Mouse (Mus musculus): Measurements from ENCODE around the gene Rarg. TPM values are rescaled to one million over a fixed set of nuclear protein-coding genes. Genes with fewer than 3 reads are reported as not detected.

The Rarg gene
- total RNA-seq (2023): 64.3 TPM

GRCm38 (mm10) chr15:102257202-102258075 lies at the start of gene Rarg:
Rarg (minus strand) TSS chr15:102257517.

GRCm38 (mm10) chr15:102295633-102296367 lies 38.5 kb upstream of the Rarg start, which contains the start of gene Espl1:
Espl1 (plus strand) TSS chr15:102296266.

GRCm38 (mm10) chr15:102279092-102279782 lies 21.9 kb upstream of the Rarg start, which contains the start of gene Mfsd5:
Mfsd5 (plus strand) TSS chr15:102279454.

GRCm38 (mm10) chr15:102270274-102270960 lies 13.1 kb upstream of the Rarg start, which contains the start of gene Gm9918:
Gm9918 (plus strand) TSS chr15:102270563.

GRCm38 (mm10) chr15:102231748-102232147 lies 25.6 kb downstream of the Rarg start, which contains the start of gene Itgb7:
Itgb7 (minus strand) TSS chr15:102231944.

GRCm38 (mm10) chr15:102204674-102205505 lies 52.4 kb downstream of the Rarg start, which contains the start of gene Csad:
Csad (minus strand) TSS chr15:102204724.

GRCm38 (mm10) chr15:102202971-102203834 lies 54.1 kb downstream of the Rarg start, which contains the start of gene Zfp740:
Zfp740 (plus strand) TSS chr15:102203249.

Other genes starting within 250 kb of the Rarg start
- gene Krt18, start 229.3 kb downstream of the Rarg start, total RNA-seq (2023): not detected
- 270 TPM for gene Eif4b, start 183.7 kb downstream of the Rarg start, total RNA-seq (2023)
- 0.73 TPM for gene Tns2, start 157.1 kb downstream of the Rarg start, total RNA-seq (2023)
- gene Spryd3, start 121.3 kb downstream of the Rarg start, total RNA-seq (2023): 29.8 TPM
- gene Igfbp6, start 113.2 kb downstream of the Rarg start, total RNA-seq (2023): not detected
- gene Soat2, start 107.0 kb downstream of the Rarg start, total RNA-seq (2023): 0.67 TPM
- 97.8 TPM for gene Zfp740, start 54.3 kb downstream of the Rarg start, total RNA-seq (2023)
- gene Csad, start 52.8 kb downstream of the Rarg start, total RNA-seq (2023): 22.1 TPM
- gene Itgb7, start 25.6 kb downstream of the Rarg start, total RNA-seq (2023): 752 TPM
- not detected for gene Gm9918, start 13.0 kb upstream of the Rarg start, total RNA-seq (2023)
- gene Mfsd5, start 21.9 kb upstream of the Rarg start, total RNA-seq (2023): 27.1 TPM
- gene Espl1, start 38.7 kb upstream of the Rarg start, total RNA-seq (2023): 2.3 TPM
- gene Pfdn5, start 68.6 kb upstream of the Rarg start, total RNA-seq (2023): 504 TPM
- gene Myg1, start 74.2 kb upstream of the Rarg start, total RNA-seq (2023): 63.5 TPM
- gene Aaas, start 93.3 kb upstream of the Rarg start, total RNA-seq (2023): 59.4 TPM
- not detected for gene Sp7, start 109.7 kb upstream of the Rarg start, total RNA-seq (2023)
- gene Sp1, start 148.6 kb upstream of the Rarg start, total RNA-seq (2023): 147 TPM
- 0.34 TPM for gene Amhr2, start 187.8 kb upstream of the Rarg start, total RNA-seq (2023)
- gene Prr13, start 201.5 kb upstream of the Rarg start, total RNA-seq (2023): 36.6 TPM
- gene Pcbp2, start 213.0 kb upstream of the Rarg start, total RNA-seq (2023): 793 TPM
- 32.0 TPM for gene Gm10337, start 246.2 kb upstream of the Rarg start, total RNA-seq (2023)

Measured in CD8-positive naive resting alpha-beta T cell, adult 57 days (primary cell).